Mouse (Mus musculus): ENCODE measurements around the gene Aimp2. TPM values are rescaled to one million over a fixed set of nuclear protein-coding genes. Genes with fewer than 3 reads are reported as not detected.

Gene Aimp2
- total RNA-seq (2022), result 10 to 100 TPM; 32.7 to 36.5 (median 34.7) TPM

DNA sequence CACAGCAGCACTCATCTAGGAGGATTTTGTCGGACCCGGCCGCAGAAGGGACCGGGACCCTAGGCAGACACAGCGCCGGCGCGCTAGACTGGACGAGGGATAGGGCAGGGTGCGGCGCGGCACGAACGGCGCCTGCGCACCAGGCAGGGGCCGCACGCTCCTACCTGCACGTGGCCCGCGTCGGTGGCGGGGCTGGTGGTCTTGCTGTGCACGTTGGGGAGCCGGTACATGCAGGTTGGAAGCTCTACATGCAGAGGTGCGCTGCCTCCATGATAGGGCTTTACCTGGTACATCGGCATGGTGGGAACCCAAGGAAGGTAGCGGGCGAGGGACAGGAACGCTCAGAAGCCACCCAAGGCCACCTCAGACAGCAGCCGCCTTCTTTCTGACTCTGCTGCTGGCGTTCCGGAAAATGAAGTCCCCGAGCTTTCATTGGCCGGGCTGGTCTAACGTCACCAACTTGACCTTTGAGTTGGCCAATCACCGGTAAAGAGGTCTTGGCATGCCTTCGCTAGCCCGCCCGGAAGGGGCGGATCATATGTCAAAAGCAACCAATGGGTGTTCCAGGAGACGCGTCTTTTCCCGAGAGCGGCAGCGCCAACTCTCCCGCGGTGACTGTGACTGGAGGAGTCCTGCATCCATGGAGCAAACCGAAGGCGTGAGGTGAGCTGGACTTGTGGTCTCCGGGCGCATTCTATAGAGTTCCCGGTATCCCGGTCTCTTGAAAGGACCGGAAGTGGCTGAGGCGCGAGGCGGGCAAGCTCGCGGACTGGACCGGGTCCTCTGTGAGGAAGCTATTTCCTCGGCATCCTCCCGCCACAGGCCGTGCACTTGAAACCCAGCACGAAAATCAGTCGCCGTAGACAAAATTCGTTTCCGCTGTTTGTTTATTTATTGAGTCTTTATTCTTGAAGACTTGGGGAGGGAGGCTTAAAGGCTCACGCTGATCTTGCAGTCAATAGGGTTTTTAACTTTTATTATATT lies at the start of gene Aimp2, which contains the start of gene Pms2:
Gene Aimp2 (minus strand): TSS at position 431 of the 984 bp plus-strand sequence.
Gene Pms2 (plus strand): TSS at position 548 of the 984 bp plus-strand sequence.
- DNase-seq, result peak; percentile 97

- DNase-seq, result no peak
Observed at GRCm38 (mm10) chr5:143957101-143957500, 47.5 kb upstream of the Aimp2 start.

- no peak for DNase-seq
Observed at GRCm38 (mm10) chr5:143950016-143950415, 40.4 kb upstream of the Aimp2 start.

DNA sequence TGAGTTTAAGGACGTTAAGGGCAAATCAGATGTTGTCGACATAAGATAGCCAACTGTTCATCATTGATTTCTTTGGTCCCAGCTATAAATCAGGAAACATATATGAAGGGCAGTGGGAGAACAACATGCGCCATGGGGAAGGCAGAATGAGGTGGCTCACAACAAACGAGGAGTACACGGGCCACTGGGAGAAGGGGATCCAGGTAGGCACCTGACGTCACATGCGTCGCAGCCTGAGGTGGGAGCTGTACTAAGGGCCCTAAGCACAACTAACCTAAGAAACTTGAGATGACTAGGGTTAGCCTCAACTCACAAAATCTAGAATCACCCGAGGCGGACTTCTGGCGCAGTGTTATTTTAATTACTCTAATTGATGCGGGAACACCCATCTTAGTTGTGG lies 38.7 kb upstream of the Aimp2 start:
- no peak for DNase-seq

DNA sequence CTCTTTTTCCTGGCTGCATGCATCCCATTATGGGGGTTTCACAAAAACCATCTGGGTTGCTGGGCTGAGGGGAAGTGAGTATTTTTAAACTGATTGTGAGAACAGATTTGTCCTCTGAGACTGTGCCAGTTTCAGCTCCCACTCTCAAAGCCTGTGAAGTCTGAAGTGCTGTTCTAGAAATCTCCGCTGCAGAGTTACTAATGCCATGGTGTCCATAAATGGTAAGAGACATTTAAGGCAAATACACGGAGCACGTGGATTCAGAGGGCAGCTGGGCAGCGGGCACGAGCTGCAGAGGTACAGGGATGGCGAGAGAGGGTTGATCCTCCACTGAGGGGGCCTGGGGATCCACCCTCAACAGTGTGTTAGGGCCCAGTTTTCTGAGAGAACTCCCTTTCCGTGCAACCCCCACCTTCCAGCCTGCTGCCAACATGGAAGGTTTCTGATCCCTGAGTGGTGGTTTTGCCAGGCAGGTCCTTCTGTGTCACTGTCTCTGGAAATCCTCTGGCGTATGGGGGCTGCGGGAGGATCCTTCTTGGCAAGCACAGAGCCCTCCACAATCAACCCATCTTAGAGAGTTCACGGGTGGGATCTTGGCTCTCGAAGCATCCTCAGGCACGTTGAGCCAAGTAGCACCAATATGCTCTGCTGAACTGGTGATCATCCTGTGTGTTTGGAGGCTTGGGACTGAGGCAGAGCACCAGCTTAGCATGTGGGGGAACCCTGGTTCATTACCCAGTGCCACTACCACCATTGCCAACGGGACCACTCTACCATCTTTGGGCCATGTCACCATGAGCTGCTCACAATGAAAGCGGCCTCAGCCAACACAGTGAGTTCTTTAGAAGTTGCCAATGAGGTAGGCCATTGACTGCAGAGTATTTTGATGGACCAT lies 33.8 kb upstream of the Aimp2 start:
- DNase-seq, result no peak

DNA sequence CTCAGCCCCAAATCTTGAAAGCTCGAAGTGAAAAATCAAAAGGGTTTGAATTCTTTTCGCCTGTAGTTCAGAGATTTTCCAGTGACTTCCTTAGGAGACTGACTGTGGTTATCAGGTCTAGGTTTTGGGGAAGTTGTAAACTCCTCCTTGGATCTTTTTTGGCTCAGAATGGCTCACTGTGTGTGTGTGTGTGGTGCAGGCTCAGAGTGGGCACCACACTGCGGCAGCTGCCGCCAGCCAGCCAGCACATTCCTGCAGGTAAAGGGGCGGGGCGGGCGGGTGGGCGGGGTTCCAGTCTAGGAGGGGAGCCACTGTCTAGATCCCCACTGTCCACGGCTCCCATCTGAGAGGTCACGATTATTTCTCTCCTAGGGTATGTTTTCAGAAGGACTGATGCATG lies 31.9 kb upstream of the Aimp2 start:
- DNase-seq, result no peak

- DNase-seq, result no peak
Observed at GRCm38 (mm10) chr5:143936156-143936555, 26.5 kb upstream of the Aimp2 start.

GRCm38 (mm10) chr5:143933875-143934274 lies 24.2 kb upstream of the Aimp2 start:
- no peak for DNase-seq

DNA sequence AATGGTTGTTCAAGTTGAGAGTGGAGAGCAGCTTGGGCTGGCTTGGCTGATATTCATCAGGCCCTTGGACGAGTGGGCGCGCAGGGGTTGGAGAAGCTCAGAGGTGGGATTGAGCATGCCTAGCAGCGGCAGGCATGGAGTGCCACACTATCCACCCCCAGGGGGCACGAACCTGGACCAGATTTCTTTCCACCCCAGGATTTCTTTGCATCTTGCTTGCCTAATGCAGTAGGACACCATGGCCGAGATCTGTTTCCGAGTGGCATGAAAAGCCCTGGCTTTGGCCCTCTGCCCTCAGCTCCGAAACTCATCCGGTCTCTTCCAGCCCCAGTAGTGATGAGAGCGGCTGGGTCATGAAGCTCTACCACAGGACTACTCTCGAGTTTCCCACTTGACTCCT lies 23.8 kb upstream of the Aimp2 start:
- DNase-seq, result no peak

- DNase-seq, result peak; percentile 25
Observed at GRCm38 (mm10) chr5:143932831-143933230, 23.2 kb upstream of the Aimp2 start, which contains the start of gene Rsph10b. TSS of gene Rsph10b (plus strand) at chr5:143933035.

DNA sequence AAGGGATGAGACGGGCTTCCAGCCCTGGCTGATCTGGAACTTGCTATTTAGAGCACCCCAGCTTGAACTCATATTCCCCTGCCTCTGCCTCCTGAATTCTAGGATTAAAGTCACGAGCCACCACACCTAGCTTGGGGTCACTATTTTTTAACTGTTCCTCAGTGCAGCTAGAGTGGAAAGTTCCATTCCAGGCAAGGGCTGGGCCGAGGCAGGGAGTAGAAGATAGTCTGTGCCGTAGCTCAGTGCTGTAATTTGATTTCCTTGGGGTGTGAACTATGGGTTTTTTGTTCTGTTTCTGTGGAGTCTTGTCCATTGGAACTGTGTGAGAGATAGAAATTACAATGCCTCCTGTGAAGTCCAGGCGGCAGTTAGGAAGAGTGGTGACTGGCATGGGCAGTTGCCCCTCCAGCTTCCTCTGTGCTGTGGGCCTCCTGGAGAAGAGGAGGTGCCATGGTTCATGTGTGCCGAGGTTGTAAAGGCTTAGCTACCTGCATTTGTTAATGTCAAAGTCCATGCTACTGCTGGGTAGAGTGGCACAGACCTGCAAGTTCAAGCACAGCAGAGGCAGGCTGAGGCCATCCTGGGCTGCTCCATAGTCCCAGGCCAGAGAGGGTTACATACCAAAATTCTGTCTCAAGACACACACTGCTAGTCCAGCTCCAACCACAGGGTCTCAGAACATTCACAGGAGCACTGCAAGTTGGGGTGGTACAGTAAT lies 22.4 kb upstream of the Aimp2 start:
- DNase-seq, result no peak

- DNase-seq, result no peak
Observed at GRCm38 (mm10) chr5:143930656-143931055, 21.0 kb upstream of the Aimp2 start.

- no peak for DNase-seq
Observed at GRCm38 (mm10) chr5:143929291-143929690, 19.6 kb upstream of the Aimp2 start.

- DNase-seq, result no peak
Observed at GRCm38 (mm10) chr5:143927875-143928274, 18.2 kb upstream of the Aimp2 start, which contains the start of gene Gm42421. TSS of gene Gm42421 (plus strand) at chr5:143928175.

DNA sequence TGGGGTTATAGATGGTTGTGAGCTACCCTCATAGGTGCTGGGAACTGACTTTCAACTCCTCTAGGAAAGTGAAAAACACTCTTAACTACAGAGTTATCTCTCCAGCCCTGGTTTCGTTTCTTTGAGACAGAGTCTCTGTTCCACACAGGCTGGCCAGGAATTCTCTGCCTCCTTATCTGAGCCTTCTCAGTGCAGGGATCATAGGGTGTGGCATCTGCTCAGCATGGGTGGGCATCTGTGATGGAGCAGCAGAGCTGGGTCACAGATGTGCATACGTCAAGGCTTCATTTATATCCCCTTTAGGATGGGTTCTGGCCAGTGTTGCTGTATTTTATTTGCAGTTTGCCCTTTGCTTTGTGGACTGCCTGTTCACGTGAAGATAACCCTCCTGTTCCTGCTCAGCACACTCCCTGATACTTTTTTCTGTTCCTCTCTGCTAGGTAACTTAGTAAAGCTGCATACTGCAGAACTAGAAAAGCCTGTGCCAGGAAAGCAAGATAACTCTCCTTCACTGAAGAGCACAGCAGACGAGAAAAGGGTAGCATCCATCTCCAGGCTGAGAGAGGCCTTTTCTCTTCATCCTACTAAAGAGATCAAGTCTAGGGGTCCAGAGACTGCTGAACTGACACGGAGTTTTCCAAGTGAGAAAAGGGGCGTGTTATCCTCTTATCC lies 15.3 kb upstream of the Aimp2 start:
- DNase-seq, result no peak

- DNase-seq, result no peak
Observed at GRCm38 (mm10) chr5:143918120-143918519, 8.5 kb upstream of the Aimp2 start.

DNA sequence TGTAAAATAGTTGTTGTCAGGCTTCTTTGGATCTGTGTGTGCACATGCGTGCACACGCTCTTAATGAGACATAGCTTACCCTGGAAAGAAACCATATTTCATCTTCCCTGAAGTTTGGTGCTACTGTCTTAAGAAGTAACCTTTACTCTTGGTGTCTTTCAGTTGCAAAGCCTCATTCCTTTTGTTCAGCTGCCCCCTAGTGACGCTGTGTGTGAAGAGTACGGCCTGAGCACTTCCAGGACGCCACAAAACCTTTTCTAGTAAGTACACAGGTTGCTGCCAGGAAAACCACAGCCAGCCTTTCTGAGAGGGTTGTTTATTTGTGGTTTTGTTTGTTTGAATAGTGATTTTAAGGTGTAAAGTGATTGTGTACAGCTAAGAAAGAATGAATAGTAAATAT lies 7.8 kb upstream of the Aimp2 start:
- DNase-seq, result peak; percentile 23

DNA sequence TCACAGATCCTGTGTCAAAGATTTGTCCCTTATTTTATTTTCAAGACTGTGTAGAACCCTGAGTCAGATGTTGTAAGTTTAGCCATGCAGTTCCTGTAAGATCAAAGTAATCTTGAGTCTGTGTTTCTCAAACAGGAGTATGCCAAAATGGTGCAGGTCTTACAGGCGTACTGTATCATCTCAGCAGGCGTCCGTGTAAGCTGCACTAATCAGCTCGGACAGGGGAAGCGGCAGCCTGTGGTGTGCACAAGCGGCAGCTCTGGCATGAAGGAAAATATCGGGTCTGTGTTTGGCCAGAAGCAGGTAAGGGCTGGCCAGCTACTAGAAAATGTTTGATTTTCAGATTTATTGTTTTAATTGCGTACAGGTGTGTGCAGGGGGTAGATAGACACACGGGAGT lies 6.6 kb upstream of the Aimp2 start:
- no peak for DNase-seq

DNA sequence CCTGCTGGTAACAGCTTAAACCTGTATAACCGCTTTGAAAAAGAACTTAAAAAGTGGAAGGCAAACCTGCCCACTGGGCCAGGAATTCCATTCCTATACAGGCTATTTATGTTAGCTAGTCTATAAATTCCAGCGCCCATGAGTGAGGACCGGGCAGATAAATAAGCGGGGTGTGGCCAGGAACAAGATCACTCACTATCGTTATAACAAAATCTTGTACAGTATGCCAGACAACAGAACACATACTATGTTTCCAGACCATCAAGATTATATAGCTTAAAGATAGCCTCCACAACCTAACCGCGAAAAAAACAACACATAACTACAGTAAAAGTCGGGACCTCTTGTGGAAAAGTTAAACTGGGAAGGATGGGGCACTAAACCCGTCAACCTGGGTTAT lies 721 bp downstream of the Aimp2 start:
- no peak for DNase-seq

DNA sequence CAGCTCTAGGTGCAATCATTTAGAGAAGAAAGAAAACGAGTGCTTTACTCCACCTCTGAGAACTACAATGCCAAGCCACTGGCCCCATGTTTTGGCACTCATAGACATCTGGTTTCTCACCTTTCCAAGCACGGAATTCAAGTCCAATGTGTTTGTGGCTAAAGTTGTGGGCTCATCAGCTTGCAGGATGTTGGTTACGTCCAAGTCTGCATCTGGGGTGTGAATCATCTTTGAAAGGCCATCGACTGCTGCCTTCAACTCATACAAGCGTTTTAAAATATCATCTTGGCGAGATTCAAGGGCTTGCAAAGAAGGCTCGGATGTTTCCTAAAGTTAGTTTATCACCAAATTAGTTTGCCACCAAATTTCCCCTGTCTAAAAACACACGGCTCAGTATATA lies 3.2 kb downstream of the Aimp2 start:
- DNase-seq, result no peak

- no peak for DNase-seq
Observed at GRCm38 (mm10) chr5:143903813-143904212, 5.8 kb downstream of the Aimp2 start.

GRCm38 (mm10) chr5:143902111-143902510 lies 7.5 kb downstream of the Aimp2 start:
- DNase-seq, result no peak
